Mouse (Mus musculus): ENCODE data around the gene Slc23a3. TPM values are rescaled to one million over a fixed set of nuclear protein-coding genes. Genes with fewer than 3 reads are reported as not detected.

The Slc23a3 gene
- total and polyA plus RNA-seq, 3 experiments: not detected

DNA sequence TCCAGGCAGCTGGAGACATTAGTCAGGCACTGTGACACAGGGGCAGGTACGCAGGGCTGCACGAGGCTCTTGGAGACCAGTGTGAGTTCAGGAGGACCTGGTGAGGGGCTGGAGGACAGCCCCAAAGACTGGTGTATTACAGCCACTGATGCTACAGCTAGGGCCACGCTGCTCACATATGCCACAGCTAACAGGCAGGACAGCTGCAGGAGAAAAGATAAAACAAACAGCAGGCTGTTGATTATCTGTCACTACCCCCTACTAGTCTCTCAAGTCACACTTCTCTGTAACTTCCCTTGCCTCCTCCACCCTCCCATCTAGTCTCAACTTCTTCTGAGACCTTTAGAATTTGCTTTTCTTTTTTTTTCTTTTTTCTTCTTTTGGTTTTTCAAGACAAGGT is 3.0 kb upstream of the Slc23a3 start:
- H3K36me3 ChIP-seq (replicated peaks in 1 of 2; ENCODE audit: control insufficient read depth in 1 of 2, insufficient read depth in 1 of 2, low read length in 1 of 2): peaks cover 30 to 50% of the 10 kb centered on the region in 2 experiments
- no peak for TF ChIP-seq NELFE (IDR thresholded peaks at IDR 0.05; ENCODE audit: low read depth, low read length)
- TF ChIP-seq CHD2 (IDR thresholded peaks at IDR 0.05; ENCODE audit: low read length): no peak
- no peak for TF ChIP-seq NRF1 (IDR thresholded peaks at IDR 0.05; ENCODE audit: low read depth, low read length)
- no peak for TF ChIP-seq TCF12 (IDR thresholded peaks at IDR 0.05; ENCODE audit: low read depth, low read length)
- no peak for TF ChIP-seq ZC3H11A (IDR thresholded peaks at IDR 0.05; ENCODE audit: low read depth, low read length)
- no peak for TF ChIP-seq JUN (IDR thresholded peaks at IDR 0.05; ENCODE audit: insufficient read depth, low read depth, low read length)
- no peak for TF ChIP-seq EP300 (IDR thresholded peaks at IDR 0.05; ENCODE audit: low read length)
- no peak for TF ChIP-seq ZMIZ1 (IDR thresholded peaks at IDR 0.05; ENCODE audit: low read depth, low read length)
- TF ChIP-seq RCOR1 (conservative IDR thresholded peaks at IDR 0.05; ENCODE audit: low read depth, low read length): no peak
- TF ChIP-seq UBTF (IDR thresholded peaks at IDR 0.05; ENCODE audit: low read depth, low read length): no peak
- no peak for TF ChIP-seq PAX5 (IDR thresholded peaks at IDR 0.05; ENCODE audit: low read length)
- no peak for TF ChIP-seq ZKSCAN1 (IDR thresholded peaks at IDR 0.05; ENCODE audit: borderline replicate concordance, low read depth, low read length)
- TF ChIP-seq ETS1 (conservative IDR thresholded peaks at IDR 0.05; ENCODE audit: low read depth, low read length): no peak
- TF ChIP-seq KAT2A (IDR thresholded peaks at IDR 0.05; ENCODE audit: insufficient replicate concordance, low read length): no peak
- TF ChIP-seq JUND (conservative IDR thresholded peaks at IDR 0.05; ENCODE audit: low read depth, low read length): no peak
- no peak for TF ChIP-seq MAX (IDR thresholded peaks at IDR 0.05; ENCODE audit: low read length)

GRCm38 (mm10) chr1:75136293-75136692 is 2.6 kb upstream of the Slc23a3 start:
- in situ Hi-C loops (cut with MboI; ENCODE audit: low pct_ligation_motif_present, low pct_unique_long_range_greater_than_20kb, low sequenced_read_pairs): no loop called here
- Histone ChIP-seq H3K4me2 (ENCODE audit: insufficient read depth, low read depth, poor library complexity, severe bottlenecking) (no peak overlapping the region), H3K9ac (ENCODE audit: insufficient read depth, low read depth) (no peak overlapping the region), H3K27ac (ENCODE audit: insufficient read depth, low read depth) (no peak overlapping the region), H3K36me3 (replicated peaks in 1 of 2; ENCODE audit: control insufficient read depth in 1 of 2, insufficient read depth in 1 of 2, low read length in 1 of 2) (peaks cover 30 to 47% of the 10 kb centered on the region in 2 experiments), H3K4me3 (replicated peaks in 1 of 3; ENCODE audit: low read depth in 2 of 3, low read length in 2 of 3, poor library complexity in 1 of 3) (no peak overlapping the region), H3K27me3 (replicated peaks) (no peaks in the 10 kb centered on the region), H3K9me3 (replicated peaks; ENCODE audit: low read length) (no peaks in the 10 kb centered on the region), H3K4me1 (ENCODE audit: control insufficient read depth in 1 of 2, insufficient read depth in 2 of 2) (peaks cover 0 to 6% of the 10 kb centered on the region in 2 experiments; a peak in 1 of 4 replicates), H3K79me2 (replicated peaks; ENCODE audit: control insufficient read depth, extremely low read depth, insufficient read depth, poor library complexity, severe bottlenecking) (no peaks in the 10 kb centered on the region)
- TF ChIP-seq KAT2A (IDR thresholded peaks at IDR 0.05; ENCODE audit: insufficient replicate concordance, low read length) (no peak), NRF1 (IDR thresholded peaks at IDR 0.05; ENCODE audit: low read depth, low read length) (no peak), MYC (IDR thresholded peaks at IDR 0.05; ENCODE audit: low read depth, low read length) (no peak), ZMIZ1 (IDR thresholded peaks at IDR 0.05; ENCODE audit: low read depth, low read length) (no peak), UBTF (IDR thresholded peaks at IDR 0.05; ENCODE audit: low read depth, low read length) (no peak), RAD21 (IDR thresholded peaks at IDR 0.05; ENCODE audit: low read depth, low read length) (no peak), USF2 (conservative IDR thresholded peaks at IDR 0.05; ENCODE audit: low read depth, low read length) (no peak), CTCF (conservative IDR thresholded peaks at IDR 0.05 in 1 of 2, IDR thresholded peaks at IDR 0.05 in 1 of 2; ENCODE audit: low read depth in 2 of 2, low read length in 2 of 2) (no peak), ETS1 (conservative IDR thresholded peaks at IDR 0.05; ENCODE audit: low read depth, low read length) (no peak), BHLHE40 (IDR thresholded peaks at IDR 0.05; ENCODE audit: low read depth, low read length) (no peak), EP300 (IDR thresholded peaks at IDR 0.05; ENCODE audit: low read length) (no peak), ZNF384 (IDR thresholded peaks at IDR 0.05; ENCODE audit: low read depth, low read length) (no peak), E2F4 (IDR thresholded peaks at IDR 0.05; ENCODE audit: insufficient replicate concordance, low read depth, low read length) (no peak)
- DNase-seq (ENCODE audit: extremely low read depth): no peak
- dilution Hi-C loops (cut with MboI; ENCODE audit: extremely low pct_ligation_motif_present, extremely low pct_unique_long_range_greater_than_20kb, low sequenced_read_pairs): no loop called here

More for the DNA sequence above, 3.0 kb upstream of the Slc23a3 start:
- in situ Hi-C loops (cut with MboI; ENCODE audit: low pct_ligation_motif_present, low pct_unique_long_range_greater_than_20kb, low sequenced_read_pairs) (no loop called here), dilution Hi-C loops (cut with MboI; ENCODE audit: extremely low pct_ligation_motif_present, extremely low pct_unique_long_range_greater_than_20kb, low sequenced_read_pairs) (no loop called here)
- Histone ChIP-seq H3K4me3 (replicated peaks in 1 of 3; ENCODE audit: low read depth in 2 of 3, low read length in 2 of 3, poor library complexity in 1 of 3) (no peak overlapping the region), H3K4me2 (ENCODE audit: insufficient read depth, low read depth, poor library complexity, severe bottlenecking) (no peak overlapping the region), H3K27ac (ENCODE audit: insufficient read depth, low read depth) (no peak overlapping the region), H3K9ac (ENCODE audit: insufficient read depth, low read depth) (no peak overlapping the region), H3K9me3 (replicated peaks; ENCODE audit: low read length) (no peaks in the 10 kb centered on the region), H3K79me2 (replicated peaks; ENCODE audit: control insufficient read depth, extremely low read depth, insufficient read depth, poor library complexity, severe bottlenecking) (no peaks in the 10 kb centered on the region), H3K4me1 (ENCODE audit: control insufficient read depth in 1 of 2, insufficient read depth in 2 of 2) (peaks cover 0 to 10% of the 10 kb centered on the region in 2 experiments; a peak in 2 of 4 replicates), H3K27me3 (replicated peaks) (no peaks in the 10 kb centered on the region)
- DNase-seq (ENCODE audit: extremely low read depth): no peak
